In the genomic region with DNA sequence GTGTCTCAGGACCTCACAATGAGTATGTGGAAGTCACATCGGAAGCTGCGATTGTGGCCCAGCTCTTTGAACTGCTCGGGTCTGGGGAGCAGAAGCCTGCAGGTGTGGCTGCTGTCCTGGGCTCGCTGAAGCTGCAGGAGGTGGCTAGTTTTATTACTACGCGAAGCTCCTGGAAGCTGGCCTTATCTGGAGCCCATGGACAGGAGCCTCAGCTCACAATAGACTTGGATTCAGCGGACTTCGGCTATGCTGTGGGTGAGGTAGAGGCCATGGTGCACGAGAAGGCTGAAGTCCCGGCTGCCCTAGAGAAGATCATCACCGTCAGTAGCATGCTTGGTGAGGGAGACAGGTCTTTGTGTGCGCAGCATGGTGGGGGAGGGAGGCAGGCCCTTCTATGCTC, we compare ENCODE assay signal across 9 mouse cellular contexts. TPM values are rescaled to one million over a fixed set of nuclear protein-coding genes. Genes with fewer than 3 reads are reported as not detected.
DNase-seq lines count a peak whose midpoint lies in the region; ATAC-seq and TF ChIP-seq lines count a peak whose summit lies in the region.
"Had no signal": no experiment of that assay in that cellular context is flagged by ENCODE, and none has a peak within 500 bp of the region (broad histone marks: within the 10 kb centered on the region; RNA-seq: fewer than 3 reads in every experiment).

No protein-coding gene starts in this region.

- no peak overlapping the region for H3K27ac ChIP-seq in heart, embryonic 14.5 days (replicated peaks in 1 of 2; ENCODE audit: control insufficient read depth in 1 of 2, insufficient read depth in 1 of 2, low read depth in 2 of 2, low read length in 2 of 2)
- H3K27ac ChIP-seq in hindbrain, embryonic 11.5 days (ENCODE audit: low read depth, low read length) = no peak overlapping the region
- H3K27ac ChIP-seq in midbrain, embryonic 11.5 days (ENCODE audit: low read depth, low read length) = no peak overlapping the region

- intact Hi-C loops in heart, postnatal 36 days (cut with DNase I) = loop anchor here (5.0 kb wide), 1 partner anchor 198 kb away; no protein-coding TSS in a partner anchor

- H3K4me1 ChIP-seq in heart, embryonic 14.5 days (ENCODE audit: control insufficient read depth in 2 of 2, insufficient read depth in 2 of 2, low read length in 2 of 2) = peaks cover 16 to 25% of the 10 kb centered on the region in 2 experiments
- peaks cover 58% of the 10 kb centered on the region for H3K4me1 ChIP-seq in G1E (ENCODE audit: insufficient read depth, low read depth, low read length)
- H3K4me1 ChIP-seq in hindbrain, embryonic 11.5 days (replicated peaks; ENCODE audit: control insufficient read depth, insufficient read depth, low read length) = peaks cover 9% of the 10 kb centered on the region; the same call in 1 of the 2 replicates
- H3K4me1 ChIP-seq in midbrain, embryonic 11.5 days (ENCODE audit: control insufficient read depth, insufficient read depth, low read length) = peaks cover 26% of the 10 kb centered on the region

- no peak for TF ChIP-seq CTCF in G1E (IDR thresholded peaks at IDR 0.05; ENCODE audit: low read depth, low read length)

- H3K9me3 ChIP-seq in heart, embryonic 14.5 days (ENCODE audit: control insufficient read depth, low read length) = no peaks in the 10 kb centered on the region
- no peaks in the 10 kb centered on the region for H3K9me3 ChIP-seq in G1E (replicated peaks)
- H3K9me3 ChIP-seq in hindbrain, embryonic 11.5 days (ENCODE audit: control insufficient read depth, low read length) = no peaks in the 10 kb centered on the region
- no peaks in the 10 kb centered on the region for H3K9me3 ChIP-seq in midbrain, embryonic 11.5 days (ENCODE audit: control insufficient read depth, low read length)

- no peaks in the 10 kb centered on the region for H3K27me3 ChIP-seq in heart, embryonic 14.5 days (ENCODE audit: control insufficient read depth, insufficient read depth, low read length)
- no peaks in the 10 kb centered on the region for H3K27me3 ChIP-seq in G1E (ENCODE audit: insufficient read depth, low read length)
- H3K27me3 ChIP-seq in hindbrain, embryonic 11.5 days (ENCODE audit: control insufficient read depth, insufficient read depth, low read length) = no peaks in the 10 kb centered on the region
- no peaks in the 10 kb centered on the region for H3K27me3 ChIP-seq in midbrain, embryonic 11.5 days (ENCODE audit: control insufficient read depth, insufficient read depth, low read length)

- ATAC-seq in heart, embryonic 14.5 days (ENCODE audit: insufficient number of reproducible peaks, insufficient read depth, low FRiP score, low read depth) = no peak
- no peak for ATAC-seq in G1E (ENCODE audit: extremely low read depth, insufficient number of reproducible peaks, low FRiP score, poor library complexity, severe bottlenecking)
- ATAC-seq in hindbrain, embryonic 11.5 days (ENCODE audit: low FRiP score) = no peak
- ATAC-seq in midbrain, embryonic 11.5 days (ENCODE audit: low FRiP score) = no peak

- no peak for DNase-seq in heart, postnatal 36 days
- no peak for DNase-seq in G1E (ENCODE audit: low spot score)
- no peak for DNase-seq in hindbrain, embryonic 11.5 days (ENCODE audit: low spot score)
- DNase-seq in midbrain, embryonic 11.5 days (ENCODE audit: low spot score, missing footprints) = no peak
- no peak for DNase-seq in spleen, postnatal 36 days (ENCODE audit: low spot score in 2 of 2)
- DNase-seq in layer of hippocampus, adult 18-20 months (ENCODE audit: low spot score in 2 of 2) = no peak
- DNase-seq in embryo, embryonic 9.5 days (ENCODE audit: extremely low spot score) = no peak
- DNase-seq: gastrocnemius, postnatal 25 days had no signal

- peaks cover 25% of the 10 kb centered on the region for H3K36me3 ChIP-seq in heart, embryonic 14.5 days (ENCODE audit: control insufficient read depth, insufficient read depth, low read length)
- H3K36me3 ChIP-seq in G1E (replicated peaks) = peaks cover 46% of the 10 kb centered on the region
- no peaks in the 10 kb centered on the region for H3K36me3 ChIP-seq in hindbrain, embryonic 11.5 days (ENCODE audit: control insufficient read depth, insufficient read depth, low read length)
- H3K36me3 ChIP-seq in midbrain, embryonic 11.5 days (ENCODE audit: control insufficient read depth, insufficient read depth, low read length) = no peaks in the 10 kb centered on the region

- H3K4me3 ChIP-seq in heart, embryonic 14.5 days (ENCODE audit: control insufficient read depth in 1 of 2, insufficient read depth in 1 of 2, low read depth in 1 of 2, low read length in 2 of 2) = peak overlapping the region; percentile 61 to 86; a peak in 3 of 4 replicates
- peak overlapping the region; percentile 74 for H3K4me3 ChIP-seq in G1E (ENCODE audit: low read depth, low read length)
- H3K4me3 ChIP-seq in hindbrain, embryonic 11.5 days (ENCODE audit: low read depth, low read length) = peak overlapping the region; percentile 56
- H3K4me3 ChIP-seq in midbrain, embryonic 11.5 days (ENCODE audit: low read depth, low read length) = peak overlapping the region; percentile 60

- peak overlapping the region; percentile 84 for H3K4me2 ChIP-seq in heart, embryonic 14.5 days (ENCODE audit: low read length)
- H3K4me2 ChIP-seq in hindbrain, embryonic 11.5 days (replicated peaks; ENCODE audit: low read depth, low read length) = peak overlapping the region; percentile 75
- peak overlapping the region; percentile 75 for H3K4me2 ChIP-seq in midbrain, embryonic 11.5 days

- H3K9ac ChIP-seq in heart, embryonic 14.5 days (ENCODE audit: low read length) = peak overlapping the region; percentile 70; the same call in 1 of the 2 replicates
- H3K9ac ChIP-seq in hindbrain, embryonic 11.5 days (ENCODE audit: low read depth, low read length) = peak overlapping the region; percentile 79
- H3K9ac ChIP-seq in midbrain, embryonic 11.5 days (ENCODE audit: low read length) = peak overlapping the region; percentile 24

- 66% methylated on average over 12 of the region's 12 CpGs for WGBS in heart, embryonic 14.5 days
- WGBS in hindbrain, embryonic 11.5 days = 70% methylated on average over 12 of the region's 12 CpGs
- WGBS in midbrain, embryonic 11.5 days = 72% methylated on average over 12 of the region's 12 CpGs

RNA-seq across cellular contexts. Expression of gene Thtpa, which starts 1.1 kb away (rescaled TPM):
- polyA plus RNA-seq in heart, embryonic 14.5 days (2014; fragmentation: Nextera tagmentation; extraction: Ambion mirVana) = 12.8 and 15.1 TPM in 2 replicates
- total RNA-seq in heart, postnatal 36 days (2021) = 10 to 100 TPM; 12.6 to 13.0 TPM
- 15.2 and 17.1 TPM in 2 replicates for total RNA-seq in G1E (2014; fragmentation: Nextera tagmentation)
- 16.3 and 17.2 TPM in 2 replicates for total RNA-seq in G1E (2017)
- 2.6 and 3.7 TPM in 2 replicates for polyA plus RNA-seq in G1E (2012)
- 18.2 and 20.9 TPM in 2 replicates for polyA plus RNA-seq in hindbrain, embryonic 11.5 days (2014; fragmentation: Nextera tagmentation; extraction: Ambion mirVana)
- polyA plus RNA-seq in midbrain, embryonic 11.5 days (2014; fragmentation: Nextera tagmentation; extraction: Ambion mirVana) = 22.0 and 22.7 TPM in 2 replicates
- total RNA-seq in layer of hippocampus, adult 18-20 months (2021) = 10 to 100 TPM; 17.8 to 18.3 TPM

RNA-seq across cellular contexts. Expression of gene Zfhx2, which starts 3.5 kb away (rescaled TPM):
- polyA plus RNA-seq in heart, embryonic 14.5 days (2014; fragmentation: Nextera tagmentation; extraction: Ambion mirVana) = 2.6 and 3.0 TPM in 2 replicates
- total RNA-seq in heart, postnatal 36 days (2021) = 1 to 10 TPM; 3.4 to 3.9 TPM
- total RNA-seq in G1E (2014; fragmentation: Nextera tagmentation) = 7.9 and 8.6 TPM in 2 replicates
- total RNA-seq in G1E (2017) = 1.5 and 1.9 TPM in 2 replicates
- polyA plus RNA-seq in G1E (2012) = 2.8 and 2.9 TPM in 2 replicates
- 16.1 and 20.8 TPM in 2 replicates for polyA plus RNA-seq in hindbrain, embryonic 11.5 days (2014; fragmentation: Nextera tagmentation; extraction: Ambion mirVana)
- 11.3 and 11.5 TPM in 2 replicates for polyA plus RNA-seq in midbrain, embryonic 11.5 days (2014; fragmentation: Nextera tagmentation; extraction: Ambion mirVana)
- 10 to 100 TPM; 52.9 to 58.5 TPM for total RNA-seq in layer of hippocampus, adult 18-20 months (2021)

RNA-seq across cellular contexts. Expression of gene Ap1g2, which starts 10.7 kb away (rescaled TPM):
- 7.6 and 8.6 TPM in 2 replicates for polyA plus RNA-seq in heart, embryonic 14.5 days (2014; fragmentation: Nextera tagmentation; extraction: Ambion mirVana)
- total RNA-seq in heart, postnatal 36 days (2021) = 1 to 10 TPM; 3.9 to 6.2 TPM
- 45.8 and 47.8 TPM in 2 replicates for total RNA-seq in G1E (2014; fragmentation: Nextera tagmentation)
- 17.1 and 31.8 TPM in 2 replicates for total RNA-seq in G1E (2017)
- 16.0 and 21.8 TPM in 2 replicates for polyA plus RNA-seq in G1E (2012)
- 9.0 and 9.4 TPM in 2 replicates for polyA plus RNA-seq in hindbrain, embryonic 11.5 days (2014; fragmentation: Nextera tagmentation; extraction: Ambion mirVana)
- polyA plus RNA-seq in midbrain, embryonic 11.5 days (2014; fragmentation: Nextera tagmentation; extraction: Ambion mirVana) = 9.5 and 10.1 TPM in 2 replicates
- total RNA-seq in layer of hippocampus, adult 18-20 months (2021) = 10 to 100 TPM; 11.3 to 14.9 TPM

RNA-seq across cellular contexts. Expression of gene Jph4, which starts 21.1 kb away (rescaled TPM):
- 0.05 and 0.18 TPM in 2 replicates for polyA plus RNA-seq in heart, embryonic 14.5 days (2014; fragmentation: Nextera tagmentation; extraction: Ambion mirVana)
- under 1 TPM; 0.14 TPM for total RNA-seq in heart, postnatal 36 days (2021)
- total RNA-seq in G1E (2014; fragmentation: Nextera tagmentation) (not detected in 2 replicates), G1E (2017) (0.06 and 0.11 TPM in 2 replicates)
- polyA plus RNA-seq in G1E (2012) = not detected in 2 replicates
- 2.8 and 3.3 TPM in 2 replicates for polyA plus RNA-seq in hindbrain, embryonic 11.5 days (2014; fragmentation: Nextera tagmentation; extraction: Ambion mirVana)
- 2.2 and 2.8 TPM in 2 replicates for polyA plus RNA-seq in midbrain, embryonic 11.5 days (2014; fragmentation: Nextera tagmentation; extraction: Ambion mirVana)
- 100 to 1,000 TPM; 423 to 433 TPM for total RNA-seq in layer of hippocampus, adult 18-20 months (2021)

Comparison
In these comparisons a context has a peak if more than half of its experiments do, and no peak if none do; other contexts are left out.
1. H3K9ac ChIP-seq: peak in every context shown above with its lines; median percentile 79 in hindbrain, embryonic 11.5 days; 70 in heart, embryonic 14.5 days; 24 in midbrain, embryonic 11.5 days.